9 mouse cellular contexts compared by ENCODE assay signal in the genomic region with DNA sequence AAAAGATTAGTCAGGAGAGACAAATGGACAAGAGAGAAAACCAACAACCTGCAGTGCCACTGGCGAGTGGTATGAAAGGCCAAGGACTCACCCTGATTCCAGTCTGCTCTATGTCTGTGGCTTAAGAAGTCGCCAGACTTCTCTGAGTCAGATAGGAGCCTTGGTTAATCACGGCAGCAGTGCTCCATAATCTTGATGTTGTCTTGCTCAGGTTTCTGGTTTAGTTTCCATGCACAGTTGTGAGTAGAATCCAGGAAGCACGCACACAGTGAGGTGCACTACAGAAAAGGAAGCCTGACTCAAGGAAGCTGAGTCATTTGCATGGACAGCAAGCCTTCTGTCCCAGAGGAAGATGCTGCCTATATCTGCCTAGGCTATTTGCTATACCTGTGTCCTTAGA.
"Had no signal": no experiment of that assay in that cellular context is flagged by ENCODE, and none has a peak within 500 bp of the region (broad histone marks: within the 10 kb centered on the region; RNA-seq: fewer than 3 reads in every experiment).

No protein-coding gene starts in this region.

- DNase-seq: liver, postnatal 0 days; lung, adult 2 months; lung, postnatal 14 days; lung, postnatal 36 days; midbrain, embryonic 14.5 days; right cerebral cortex, postnatal 14 days; thymus, adult 2 months; thymus, postnatal 25 days; thymus, postnatal 4 days had no signal
